Mouse (Mus musculus) cerebellum, adult 18-20 months (tissue): ENCODE results near the gene Fyb.
"Not testable (repeated sequence)": the region's sequence is repeated elsewhere in the genome, so short reads cannot be mapped to it uniquely, and the experiment has no call there.

Experiments used
- DNase-seq, 2 experiments: peaks; one replicate each; pipeline ENCODE4 v3.0.0; 2021

Gene Fyb

DNA sequence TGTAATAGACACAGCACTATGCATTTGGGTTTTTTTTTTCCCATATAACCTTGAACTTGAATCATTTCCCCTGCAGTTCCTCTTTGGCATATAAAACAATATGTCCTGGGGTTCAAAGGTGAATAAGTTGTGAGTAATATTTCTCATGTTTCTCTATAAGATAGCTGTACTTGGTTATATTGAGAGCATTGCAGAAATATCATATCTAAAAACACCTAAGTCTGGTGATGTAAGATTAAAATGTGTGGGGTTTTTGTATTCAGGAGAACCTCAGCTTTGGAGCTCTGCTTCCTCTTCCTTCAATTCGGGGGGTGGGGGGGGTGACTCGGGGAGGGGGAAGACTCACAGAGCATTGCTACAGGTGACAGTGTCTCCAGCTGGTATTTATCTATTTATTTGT lies 40.0 kb downstream of the Fyb start:
- DNase-seq = no peak

DNA sequence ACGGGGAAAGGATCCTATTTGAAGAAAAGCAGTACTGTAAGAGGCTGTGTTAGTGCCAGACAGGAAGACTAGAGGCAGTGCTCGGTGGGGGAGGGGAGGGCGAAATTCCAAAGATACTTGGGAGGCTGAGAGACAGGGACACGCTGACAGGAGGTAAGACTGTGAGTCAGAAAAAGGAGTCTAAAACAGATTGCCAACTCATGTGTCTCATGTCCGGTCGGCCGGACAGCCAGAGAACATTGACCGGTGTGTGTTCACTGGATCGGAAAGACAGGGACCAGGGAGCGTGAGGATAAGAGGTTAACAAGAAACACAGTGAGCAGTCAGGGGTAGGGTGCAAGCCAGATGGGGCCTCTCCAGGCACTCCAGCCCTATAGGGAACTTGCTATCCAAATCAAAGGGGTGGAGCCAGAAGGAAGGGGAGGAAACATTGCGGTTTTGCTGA lies 42.3 kb downstream of the Fyb start:
- DNase-seq = no peak

DNA sequence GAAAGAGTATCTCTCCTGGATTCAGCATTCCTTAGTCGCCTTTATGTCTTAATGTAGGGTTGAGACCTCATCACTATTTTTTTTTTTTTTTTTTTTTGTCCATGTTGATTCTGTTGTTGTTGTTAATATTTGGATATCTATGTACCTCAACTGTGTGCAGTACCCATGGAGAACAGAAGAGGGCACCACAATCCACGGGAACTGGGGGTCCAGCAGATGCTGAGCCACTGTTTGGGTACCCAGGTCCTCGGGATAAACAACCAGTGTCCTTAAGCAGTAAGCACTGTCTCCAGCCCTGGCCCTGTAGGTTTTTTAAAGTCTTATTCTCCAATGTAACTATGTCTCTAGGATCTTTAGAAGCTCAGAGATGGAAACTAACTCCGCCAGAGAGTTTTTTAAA lies 43.2 kb downstream of the Fyb start:
- no peak for DNase-seq

DNA sequence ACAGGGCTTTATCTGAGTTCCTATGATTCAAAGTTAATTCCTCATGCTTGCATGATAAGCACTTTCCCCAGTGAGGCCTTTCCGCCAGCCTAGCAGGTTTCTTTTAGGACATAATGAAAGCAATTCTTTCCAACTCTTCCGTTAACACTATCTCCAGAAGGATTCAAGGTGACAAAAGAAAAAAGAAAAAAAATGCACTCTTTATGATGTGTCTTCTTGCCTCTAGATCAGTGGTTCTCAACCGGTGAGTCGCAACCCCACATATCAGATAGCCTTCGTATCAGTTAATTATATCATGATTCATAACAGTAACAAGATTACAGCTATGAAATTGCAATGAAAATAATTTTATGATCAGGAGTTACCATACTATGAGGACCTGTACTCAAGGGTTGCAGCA lies 45.3 kb downstream of the Fyb start:
- DNase-seq = no peak

DNA sequence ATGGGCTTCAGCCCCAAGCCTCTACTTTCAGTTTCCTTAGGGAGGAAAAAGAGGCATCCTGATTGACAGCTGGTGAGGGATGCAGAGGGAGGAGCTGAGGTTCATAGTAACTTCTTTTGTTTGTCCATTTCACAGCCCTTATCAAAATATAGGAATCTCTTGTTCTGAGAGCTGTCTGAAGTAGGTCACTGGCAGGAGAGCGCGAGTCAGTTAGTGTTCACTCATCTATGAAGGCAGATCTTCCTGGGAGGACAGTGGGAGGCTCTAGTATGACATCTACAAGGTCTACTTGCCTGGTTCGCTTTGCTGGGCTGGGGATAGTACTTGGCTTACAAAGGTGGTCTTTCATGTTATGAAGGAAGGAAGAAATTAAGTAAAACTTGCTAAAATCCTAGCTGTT lies 46.0 kb downstream of the Fyb start:
- no peak for DNase-seq

DNA sequence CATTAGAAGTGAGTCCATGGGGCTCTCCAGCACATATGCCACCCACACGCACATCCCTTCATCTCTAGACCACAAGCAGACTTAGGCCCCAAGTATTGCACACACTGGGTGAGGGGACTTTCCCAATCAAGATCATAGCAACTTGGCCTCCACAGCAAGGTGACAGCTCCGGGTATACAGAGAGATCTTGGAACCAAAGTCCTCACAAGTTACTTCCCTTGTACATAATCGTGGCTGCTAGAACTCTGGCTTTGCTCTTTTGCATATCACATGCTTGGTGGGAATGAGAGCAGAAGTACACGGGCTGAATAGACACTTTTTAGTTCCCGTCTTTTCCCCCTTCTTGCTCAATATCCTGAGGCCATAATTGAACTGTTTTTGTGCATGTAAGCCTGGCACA lies 46.4 kb downstream of the Fyb start:
- DNase-seq = no peak

DNA sequence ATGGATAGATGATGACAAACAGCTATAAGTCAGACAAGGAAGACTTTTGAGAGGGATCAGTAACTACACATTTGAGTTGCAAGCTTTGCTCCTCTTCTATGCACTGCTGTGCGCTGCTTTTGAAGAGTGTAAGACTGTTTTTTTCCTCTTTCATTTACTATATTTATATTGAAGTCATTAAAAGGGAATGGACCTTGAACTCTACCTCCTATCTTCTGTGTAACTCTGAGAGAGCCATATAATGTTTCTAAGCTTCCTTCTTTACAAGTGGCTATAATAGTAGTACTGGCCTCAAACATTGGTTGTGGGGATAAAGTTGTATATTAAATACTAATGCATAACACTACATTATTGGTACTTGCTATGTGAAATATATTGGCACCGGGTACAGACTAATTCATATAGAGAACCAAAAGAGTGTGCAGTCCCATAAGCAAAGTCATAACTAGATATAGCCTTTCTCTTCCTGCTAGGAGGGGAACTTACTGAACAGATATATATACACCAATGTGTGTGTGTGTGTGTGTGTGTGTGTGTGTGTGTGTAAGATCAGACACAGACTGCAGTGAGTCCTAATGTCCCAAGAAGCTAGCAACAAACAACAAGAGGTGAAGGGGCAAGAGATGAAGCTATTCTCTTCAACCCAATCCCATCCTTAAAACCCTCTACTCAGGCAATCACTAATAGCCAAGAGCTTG lies 47.7 kb downstream of the Fyb start:
- DNase-seq = no peak

DNA sequence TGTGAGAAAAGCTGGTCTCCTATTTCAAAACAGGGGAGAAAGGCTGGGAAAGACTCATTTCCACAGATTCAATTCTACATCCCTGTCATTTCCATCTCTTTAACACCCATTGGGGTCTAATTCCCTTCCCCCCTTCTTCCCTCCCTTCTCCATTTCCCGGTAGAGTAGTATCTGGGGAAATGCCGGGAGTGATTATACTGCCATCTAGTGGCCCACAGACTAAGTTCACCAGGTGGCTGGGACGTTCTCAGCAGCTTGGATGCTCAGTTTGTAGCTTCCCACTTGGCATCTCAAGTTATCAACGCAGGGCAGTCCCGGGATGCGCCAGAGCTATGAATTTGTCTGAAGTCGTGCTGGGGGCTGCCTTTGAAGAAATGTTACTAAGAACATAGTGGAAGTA lies 48.2 kb downstream of the Fyb start:
- DNase-seq = peak; percentile 18 to 38

DNA sequence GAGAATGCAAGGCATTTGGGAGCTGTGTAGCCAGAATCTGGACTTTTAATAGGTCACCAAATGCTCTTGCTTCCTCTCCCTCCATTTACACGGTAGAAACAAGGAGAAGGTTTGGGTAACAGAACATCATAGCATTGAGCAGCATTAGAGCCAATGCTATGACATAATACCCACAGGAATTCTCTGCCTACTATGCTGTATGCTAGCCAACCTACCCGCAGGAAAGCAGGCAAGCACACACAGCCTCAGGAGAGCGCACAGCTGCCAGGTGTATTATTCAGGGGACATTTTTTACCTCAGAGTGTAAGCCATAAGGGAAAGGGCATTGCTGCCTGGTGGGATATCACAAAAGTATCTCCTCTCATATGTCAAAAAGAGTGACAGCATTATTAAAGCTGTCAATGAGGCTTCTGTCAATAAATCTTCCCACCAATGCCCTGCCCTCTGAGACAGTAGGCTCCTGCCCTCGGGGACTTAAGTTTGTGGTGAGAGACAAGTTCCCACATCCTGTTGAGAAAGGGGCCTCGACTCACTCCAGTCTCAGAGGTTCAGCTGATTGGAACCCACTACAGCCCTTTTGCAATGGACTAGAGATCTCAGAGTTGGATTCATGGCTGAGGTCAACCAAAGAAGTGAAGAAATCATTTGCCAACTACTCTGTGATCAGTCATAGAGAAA lies 51.8 kb downstream of the Fyb start:
- no peak for DNase-seq

DNA sequence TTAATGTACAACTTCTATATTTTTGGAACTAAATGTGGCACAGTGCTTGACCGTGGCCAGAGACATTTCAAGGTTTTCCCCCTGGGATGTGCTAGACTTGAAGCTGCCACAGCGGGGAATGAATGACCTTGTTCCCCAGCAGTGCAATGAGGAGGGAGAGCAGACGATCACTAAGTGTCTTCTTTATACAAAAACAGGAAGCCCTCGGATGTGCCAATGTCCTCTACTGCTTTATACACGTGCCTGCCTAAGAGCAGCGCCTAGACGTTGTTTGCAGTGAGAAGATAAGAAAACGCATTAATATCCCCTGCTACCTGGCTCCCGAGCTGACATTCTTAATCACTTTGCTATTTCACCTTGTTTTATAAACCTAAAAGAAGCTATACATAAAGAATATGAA lies 55.3 kb downstream of the Fyb start:
- DNase-seq = no peak

DNA sequence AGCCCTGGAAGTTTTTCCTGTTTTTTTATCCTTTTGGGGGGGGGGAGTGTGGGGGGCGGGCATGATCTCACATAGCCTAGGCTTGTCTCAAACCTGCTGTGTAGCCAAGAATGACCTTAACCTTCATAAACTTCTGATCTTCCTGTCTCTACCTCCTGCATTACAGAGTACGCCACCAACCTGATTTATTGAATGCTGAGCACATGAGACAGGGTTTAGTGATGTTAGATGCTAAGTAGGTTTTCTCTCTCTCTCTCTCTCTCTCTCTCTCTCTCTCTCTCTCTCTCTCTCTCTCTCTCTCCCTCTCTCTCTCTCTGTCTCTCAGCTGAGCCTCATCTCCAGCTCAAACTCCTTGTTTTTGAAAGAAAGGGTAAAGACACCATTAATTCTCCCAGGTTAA lies 56.0 kb downstream of the Fyb start:
- DNase-seq = no peak

DNA sequence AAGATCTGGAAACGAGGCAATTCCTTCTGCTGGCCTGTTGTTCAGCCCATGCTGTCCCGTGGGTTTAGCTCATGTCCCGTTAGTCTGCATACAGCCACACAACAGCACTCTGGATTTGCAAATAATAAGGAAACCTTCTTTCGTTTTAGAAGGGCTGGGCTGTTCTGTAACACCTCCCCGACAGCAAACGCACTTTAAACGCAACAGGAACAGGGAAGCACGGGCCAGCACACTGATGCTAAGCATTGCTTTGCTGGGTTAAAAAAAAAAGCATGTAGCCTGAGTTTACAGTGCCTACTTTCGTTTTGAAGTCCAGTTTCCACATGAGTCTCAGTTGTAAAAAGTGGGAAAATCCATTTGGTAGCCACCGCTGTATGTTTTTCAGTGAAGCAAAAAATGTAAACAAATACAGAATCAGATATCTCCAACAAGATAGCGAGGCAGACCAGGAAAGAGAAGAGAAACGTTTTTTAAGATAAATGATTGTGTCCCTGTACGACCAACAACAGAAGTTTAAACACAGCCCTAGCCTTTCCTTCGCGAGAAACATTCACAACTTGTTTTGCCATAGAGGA lies 56.6 kb downstream of the Fyb start:
- DNase-seq = no peak

DNA sequence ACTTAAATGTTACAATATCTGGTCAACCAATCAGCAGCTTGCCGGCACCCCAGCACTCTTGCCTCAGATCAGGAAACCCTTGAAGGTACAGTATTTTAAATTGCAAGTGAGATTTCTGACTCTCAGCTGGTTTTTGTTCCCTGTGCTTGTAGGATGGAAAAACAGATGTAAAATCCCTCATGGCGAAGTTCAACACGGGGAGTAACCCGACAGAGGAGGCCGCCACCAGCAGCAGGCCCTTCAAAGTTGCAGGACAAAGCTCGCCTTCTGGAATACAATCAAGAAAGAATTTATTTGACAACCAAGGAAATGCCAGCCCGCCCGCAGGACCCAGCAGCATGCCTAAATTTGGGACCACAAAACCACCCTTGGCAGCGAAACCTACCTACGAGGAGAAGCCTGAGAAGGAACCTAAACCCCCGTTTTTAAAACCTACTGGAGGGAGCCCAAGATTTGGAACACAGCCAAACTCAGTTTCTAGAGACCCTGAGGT lies 57.2 kb downstream of the Fyb start:
- DNase-seq = no peak

DNA sequence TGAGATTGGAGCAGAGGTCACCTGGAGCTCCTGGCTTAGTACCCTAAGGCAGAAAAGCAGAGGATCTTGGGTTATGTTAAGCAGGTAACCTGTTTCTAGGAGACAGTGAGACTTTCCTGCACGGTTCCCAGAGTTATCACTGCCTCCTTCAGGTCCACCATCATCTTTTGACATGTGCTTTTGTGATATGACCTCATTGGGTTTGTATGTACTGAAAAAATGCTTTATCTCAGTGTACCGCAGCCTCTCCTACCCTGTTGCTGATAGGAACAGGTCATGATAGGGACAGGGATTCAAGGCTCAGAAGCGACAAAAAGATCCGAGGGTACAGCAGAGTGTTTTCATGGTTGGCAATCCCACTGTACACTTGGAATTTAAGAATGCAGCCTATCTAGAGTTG lies 62.0 kb downstream of the Fyb start:
- no peak for DNase-seq

DNA sequence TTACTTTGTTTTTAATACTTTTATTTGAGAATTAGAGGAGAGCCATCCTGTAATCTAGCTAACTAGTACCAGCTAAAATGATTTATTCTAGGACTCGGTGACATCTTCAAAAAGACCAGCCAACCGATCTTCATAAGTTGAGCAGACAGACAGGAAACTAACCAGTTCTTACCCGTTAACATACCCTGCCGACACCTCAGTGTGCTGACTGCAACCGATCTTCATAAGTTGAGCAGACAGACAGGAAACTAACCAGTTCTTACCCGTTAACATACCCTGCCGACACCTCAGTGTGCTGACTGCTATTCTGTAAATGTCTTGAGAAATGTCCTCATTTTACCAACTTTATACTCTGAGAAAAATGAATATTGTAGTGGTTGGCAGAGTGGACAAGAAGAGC lies 63.7 kb downstream of the Fyb start:
- DNase-seq = not testable (repeated sequence)

DNA sequence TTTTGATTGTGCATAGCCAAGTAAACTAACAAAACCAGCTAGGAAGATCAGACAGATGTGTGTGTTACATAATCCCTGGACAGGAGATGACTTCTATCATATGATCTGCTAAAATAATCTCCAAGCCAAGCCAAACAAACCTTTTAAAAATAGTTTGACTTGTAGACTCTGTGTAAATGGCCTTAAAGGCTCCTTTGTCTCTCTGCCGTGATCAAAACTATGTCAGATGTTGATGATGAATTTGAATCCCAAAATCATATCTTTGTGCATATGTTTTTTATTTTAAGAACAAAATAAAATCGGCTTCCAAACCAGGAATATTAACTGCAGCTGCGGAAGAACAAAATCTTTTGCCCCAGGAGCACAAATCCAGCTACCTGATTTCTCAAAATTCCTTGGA lies 64.9 kb downstream of the Fyb start:
- DNase-seq = no peak

DNA sequence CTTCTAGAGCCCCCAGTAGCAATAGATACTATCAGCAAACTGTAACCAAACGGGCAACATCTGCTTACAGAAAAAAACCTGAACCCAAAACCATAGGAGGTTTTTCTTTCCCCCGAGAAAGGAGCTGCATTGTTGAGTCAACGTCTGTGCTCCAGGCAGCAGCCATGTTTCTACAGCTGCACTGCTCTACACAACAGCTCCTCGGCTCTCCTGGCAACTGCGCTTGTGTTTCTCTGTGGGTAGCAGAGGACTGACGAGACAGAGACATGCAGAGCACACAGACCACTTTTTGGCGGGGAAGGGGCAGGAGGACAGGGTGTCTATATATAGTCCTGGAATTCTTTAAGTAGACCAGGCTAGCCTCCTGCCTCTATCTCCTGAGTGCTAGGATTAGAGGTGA lies 65.5 kb downstream of the Fyb start:
- no peak for DNase-seq

DNA sequence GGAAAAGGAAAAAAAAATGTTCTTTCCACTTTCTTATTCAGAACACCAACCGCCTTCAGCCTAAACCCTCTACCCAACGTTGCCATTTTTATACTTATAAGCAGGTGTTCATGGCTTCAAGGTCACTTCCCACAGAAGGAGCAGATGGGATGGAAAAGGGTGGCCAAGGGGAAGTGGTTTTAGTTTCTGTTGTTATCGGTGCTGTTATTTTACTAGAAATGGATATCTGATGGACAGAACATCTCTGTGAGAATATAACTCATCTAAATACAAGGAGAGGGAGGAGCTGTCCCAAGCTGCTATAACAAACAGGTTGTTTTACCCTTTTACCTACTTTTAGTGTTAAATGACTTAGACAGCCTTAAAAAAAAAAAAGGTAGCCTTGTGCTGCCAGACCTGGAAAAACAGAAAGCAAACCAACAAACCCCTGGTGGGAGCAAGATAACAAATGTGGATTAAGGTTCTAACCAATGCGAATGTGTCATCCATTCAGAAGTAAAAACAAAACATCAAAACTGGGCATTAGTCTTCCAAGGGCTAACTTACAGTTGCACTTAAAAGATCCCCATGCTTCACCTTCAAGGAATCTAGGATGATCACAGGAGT lies 68.3 kb downstream of the Fyb start:
- DNase-seq = no peak

DNA sequence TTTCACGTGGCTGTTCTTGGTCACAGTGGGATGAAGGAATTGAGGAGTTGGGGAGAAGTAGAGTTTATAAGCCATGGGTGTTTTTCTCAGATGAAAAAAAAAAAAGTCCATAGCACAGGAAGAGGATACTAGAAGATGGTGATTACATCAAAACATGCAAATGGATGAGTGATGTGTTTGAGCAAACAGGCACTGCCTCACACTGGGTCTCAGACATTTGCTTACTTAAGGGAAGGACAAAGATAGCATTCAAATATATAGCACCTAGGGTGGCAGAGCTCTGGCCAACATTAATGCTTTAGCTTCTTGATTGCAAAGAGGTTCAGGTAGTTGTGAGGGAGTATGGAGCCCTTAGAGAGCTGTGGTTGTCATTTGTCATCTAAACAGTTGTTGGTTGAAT lies 68.9 kb downstream of the Fyb start:
- no peak for DNase-seq

DNA sequence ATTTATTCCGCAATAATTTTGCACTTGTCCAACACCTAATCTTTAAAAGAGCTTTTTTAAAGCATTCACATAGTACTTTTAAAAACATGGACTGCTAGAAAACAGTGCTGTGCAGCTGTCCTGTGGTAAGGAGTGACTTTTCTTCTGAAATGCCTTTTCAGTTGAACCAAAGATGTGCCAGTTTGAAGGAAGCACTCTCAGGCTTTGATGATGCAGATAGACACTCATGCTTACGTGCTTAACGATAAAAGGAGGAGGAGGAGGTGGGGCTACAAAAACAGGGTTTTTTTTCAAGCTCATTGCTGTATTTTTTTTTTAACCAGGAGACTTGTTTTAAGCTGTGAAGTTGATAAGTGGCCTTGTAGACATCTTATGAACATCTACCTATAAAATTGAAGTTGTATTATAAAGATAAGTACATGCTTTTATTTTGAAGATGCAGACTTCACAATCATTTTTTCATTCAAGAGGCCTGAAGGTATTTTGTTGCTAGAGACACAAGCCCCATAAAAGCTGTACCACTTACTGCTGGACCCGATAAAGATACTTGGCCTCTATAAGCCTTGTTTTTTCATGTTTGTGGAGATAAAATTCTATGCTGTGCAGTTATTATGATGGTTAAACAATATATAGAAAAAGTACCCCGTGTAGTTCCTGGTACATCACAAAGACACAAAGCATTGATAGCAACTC lies 70.1 kb downstream of the Fyb start:
- no peak for DNase-seq

DNA sequence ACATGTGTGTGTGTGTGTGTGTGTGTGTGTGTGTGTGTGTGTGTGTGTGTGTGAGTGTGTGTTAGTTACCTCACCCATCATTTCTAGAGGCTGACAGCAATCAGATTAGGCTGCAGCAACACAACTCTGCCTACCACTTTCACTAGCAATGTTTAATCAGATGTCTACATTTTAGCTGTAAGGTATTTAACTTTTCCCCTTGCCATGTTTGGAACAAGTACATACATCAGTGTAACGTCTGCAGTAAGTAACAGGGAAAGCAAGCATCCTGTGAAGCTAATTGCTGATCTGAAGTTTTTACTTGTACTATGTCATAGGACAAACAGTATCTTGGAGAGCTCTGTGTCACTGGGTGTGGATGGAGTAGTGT lies 70.6 kb downstream of the Fyb start:
- DNase-seq = no peak

DNA sequence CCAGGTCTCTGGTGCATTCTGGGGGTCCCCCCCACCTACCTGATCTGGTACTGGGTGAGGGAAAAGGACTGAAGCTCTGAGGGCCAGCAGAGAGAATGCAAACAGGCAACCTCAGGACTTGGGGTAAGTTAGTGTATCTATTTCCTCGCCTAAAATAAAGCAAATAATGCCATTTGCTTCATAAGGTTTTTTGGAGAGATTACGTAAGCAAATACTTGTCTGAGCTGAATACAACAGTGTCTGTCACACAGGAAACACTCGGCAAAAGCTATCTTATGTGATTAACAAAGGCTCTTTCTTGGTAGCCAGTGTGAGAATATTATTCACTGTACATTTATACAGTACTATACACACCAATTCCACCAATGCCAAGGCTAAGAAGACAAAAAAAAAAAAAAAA lies 76.0 kb downstream of the Fyb start:
- DNase-seq = no peak

DNA sequence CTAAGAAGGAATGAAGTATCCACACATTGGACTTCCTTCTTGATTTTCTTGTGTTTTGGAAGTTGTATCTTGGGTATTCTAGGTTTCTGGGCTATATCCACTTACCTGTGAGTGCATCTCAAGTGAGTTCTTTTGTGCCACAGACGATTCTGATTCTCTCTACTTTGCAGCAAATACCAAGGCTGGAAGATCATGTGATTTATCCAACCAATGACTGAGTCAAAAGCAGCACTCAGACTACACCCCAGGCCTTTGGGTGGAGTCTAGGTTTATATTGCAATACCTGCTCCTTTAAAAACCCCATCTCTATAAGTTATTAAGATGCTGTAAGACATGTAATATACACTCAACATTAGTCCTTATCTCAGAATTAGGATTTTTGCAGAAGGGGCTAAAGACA lies 77.7 kb downstream of the Fyb start:
- DNase-seq = no peak

DNA sequence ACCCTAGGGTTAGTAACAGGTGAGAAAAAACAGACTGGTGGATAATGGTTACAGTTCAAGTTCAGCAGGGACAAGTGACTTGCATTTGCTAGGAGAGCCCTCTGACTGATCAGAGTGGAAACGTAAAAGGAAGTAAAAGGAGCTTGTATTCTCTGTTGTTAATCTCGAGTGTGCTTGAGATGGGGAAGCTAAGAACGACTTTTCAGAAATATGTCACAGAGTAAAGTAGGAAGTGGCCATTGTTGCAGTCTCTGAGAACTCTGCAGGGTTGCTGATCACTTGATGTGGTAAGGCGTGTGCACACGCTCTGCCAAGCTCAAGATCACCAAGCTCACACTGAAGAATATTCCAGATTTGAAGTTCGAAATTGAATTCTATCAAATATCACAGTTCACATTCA lies 78.7 kb downstream of the Fyb start:
- no peak for DNase-seq
